Mouse (Mus musculus) mouse embryonic stem cell (cell line): Measurements from ENCODE around the gene Dock1.

Experiments
- in situ Hi-C, 2 experiments: fragments of 300-500 bp; cut with MboI; formaldehyde crosslinking; loops; 1 replicate in 1 of 2; 3 replicates in 1 of 2; pipeline ENCODE4 v1.14.3; 2019 to 2020; ENCODE audit warnings: low sequenced_read_pairs in 2 of 2, low pct_unique_long_range_greater_than_20kb in 1 of 2, mixed read lengths in 1 of 2; ENCODE audit not compliant: unreplicated experiment in 1 of 2

The Dock1 gene

DNA sequence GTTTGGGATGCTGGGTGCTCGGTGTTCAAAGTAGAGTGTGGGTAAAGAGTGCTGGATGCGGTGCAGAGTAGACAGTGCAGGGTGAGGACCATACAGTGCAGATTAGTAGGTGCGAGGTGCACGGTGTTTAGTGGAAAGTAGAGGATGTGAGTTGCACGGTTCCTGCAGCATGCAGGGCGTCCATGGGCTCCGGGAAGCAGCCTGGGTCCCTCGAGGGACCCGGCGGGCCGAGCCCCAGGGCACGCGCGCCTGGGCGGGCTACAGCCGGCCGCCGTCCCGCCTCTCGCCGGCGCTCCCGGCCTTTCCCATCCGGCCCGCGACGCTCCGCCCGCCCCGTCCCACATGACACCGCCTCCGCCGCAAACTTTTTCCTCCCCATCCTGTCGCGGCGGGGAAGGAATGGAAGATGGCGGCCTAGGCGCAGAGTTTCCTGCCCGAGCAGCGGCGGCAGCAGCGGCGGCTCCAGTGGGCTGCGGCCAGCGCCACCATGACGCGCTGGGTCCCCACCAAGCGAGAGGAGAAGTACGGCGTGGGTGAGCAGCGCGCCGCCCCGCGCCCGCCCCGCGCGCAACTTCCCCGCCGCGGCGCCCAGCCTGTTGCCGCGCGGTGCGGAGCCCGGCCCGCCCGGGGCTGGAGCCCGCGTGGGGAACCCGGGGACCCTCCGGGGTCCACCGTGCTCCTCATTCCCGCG lies at the start of gene Dock1:
Gene Dock1, plus strand, starts transcription at position 343 of the 691 bp plus-strand sequence.
- in situ Hi-C loops: no loop called here

GRCm38 (mm10) chr7:134627906-134628305 lies 42.5 kb upstream of the Dock1 start:
- in situ Hi-C loops: no loop called here

DNA sequence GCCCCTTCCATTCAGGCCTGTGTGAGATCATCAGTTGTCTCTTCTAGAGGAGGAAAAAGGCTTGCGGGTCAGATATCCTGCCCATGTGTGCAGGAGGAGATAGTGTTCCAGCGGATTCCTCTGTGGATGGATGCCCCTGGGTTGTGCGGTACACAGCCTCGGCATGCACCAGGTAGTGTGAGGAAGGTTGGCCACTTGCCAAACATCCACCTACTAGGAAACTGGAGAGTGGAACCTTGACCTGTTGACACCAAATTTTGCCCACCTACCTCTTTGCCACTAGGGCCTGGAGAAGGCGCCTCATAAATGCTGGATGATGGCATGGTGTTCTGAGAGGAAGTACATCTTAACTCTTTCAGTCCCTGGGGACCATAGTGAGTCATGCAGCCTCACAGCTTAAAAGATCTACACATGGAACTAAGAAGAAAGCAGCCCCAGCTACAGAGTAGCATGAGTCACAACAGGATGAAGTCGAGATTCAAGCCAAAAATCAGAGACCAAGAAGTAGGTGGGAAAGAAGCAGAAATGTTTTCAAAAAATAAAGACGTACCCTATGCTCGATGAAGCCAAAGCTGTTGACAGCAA lies 20.1 kb upstream of the Dock1 start:
- in situ Hi-C loops: no loop called here

- in situ Hi-C loops: no loop called here
Measured at GRCm38 (mm10) chr7:134651071-134651470, 19.4 kb upstream of the Dock1 start.

- in situ Hi-C loops: no loop called here
Measured at GRCm38 (mm10) chr7:134663241-134663640, 7.2 kb upstream of the Dock1 start.

GRCm38 (mm10) chr7:134665642-134666282 lies 4.7 kb upstream of the Dock1 start:
- in situ Hi-C loops: no loop called here

- in situ Hi-C loops: no loop called here
Measured at GRCm38 (mm10) chr7:134667271-134667702, 3.2 kb upstream of the Dock1 start.

- in situ Hi-C loops: no loop called here
Measured at GRCm38 (mm10) chr7:134669474-134670311, 761 bp upstream of the Dock1 start.

DNA sequence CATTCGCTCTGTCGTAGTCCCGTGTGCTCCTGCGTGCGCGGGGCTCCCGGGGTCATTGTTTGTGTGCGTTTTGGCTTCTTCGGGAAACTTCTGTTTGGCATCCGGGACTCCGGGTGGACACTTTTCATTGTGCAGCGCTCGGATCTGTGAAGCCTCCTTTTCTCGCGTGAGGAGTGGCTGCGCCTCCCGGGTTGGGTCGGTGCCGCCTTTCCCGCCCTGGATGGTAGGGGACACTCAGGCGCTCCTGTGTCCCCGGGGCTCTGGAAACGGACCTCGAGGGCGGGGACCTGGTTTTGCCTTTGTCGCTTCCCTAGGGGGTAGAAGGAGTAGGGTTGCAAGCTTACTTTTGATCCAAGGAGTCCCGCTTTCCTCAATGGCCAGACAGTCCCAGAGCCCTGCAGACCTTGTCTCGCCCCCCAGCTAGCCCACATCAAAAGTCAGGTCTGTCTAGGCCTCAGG lies 578 bp downstream of the Dock1 start:
- in situ Hi-C loops: no loop called here

DNA sequence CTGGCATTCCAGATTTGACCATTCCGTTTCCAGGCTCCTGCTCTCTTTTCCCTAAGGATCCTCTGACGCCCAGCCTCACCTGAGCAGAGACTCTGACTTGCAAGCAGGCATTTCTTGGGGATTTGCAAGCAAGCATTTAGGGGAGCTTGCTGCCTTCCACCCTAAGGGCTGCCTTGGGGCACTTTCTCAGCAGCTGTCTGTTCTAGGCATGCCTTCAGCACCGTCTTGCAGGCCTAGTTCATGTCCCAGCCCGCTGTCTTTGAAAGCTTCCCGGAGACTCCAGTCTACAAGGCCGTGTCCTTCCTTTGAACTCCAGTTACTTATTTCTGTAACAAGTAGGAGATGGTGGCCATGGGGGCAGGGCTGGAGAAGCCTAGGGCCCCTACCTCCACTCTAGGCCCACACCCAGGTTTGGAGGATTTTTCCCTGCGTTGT lies 1.0 kb downstream of the Dock1 start:
- in situ Hi-C loops: no loop called here

- in situ Hi-C loops: no loop called here
Measured at GRCm38 (mm10) chr7:134673135-134673534, 2.7 kb downstream of the Dock1 start.

- in situ Hi-C loops: no loop called here
Measured at GRCm38 (mm10) chr7:134673952-134674351, 3.5 kb downstream of the Dock1 start.

DNA sequence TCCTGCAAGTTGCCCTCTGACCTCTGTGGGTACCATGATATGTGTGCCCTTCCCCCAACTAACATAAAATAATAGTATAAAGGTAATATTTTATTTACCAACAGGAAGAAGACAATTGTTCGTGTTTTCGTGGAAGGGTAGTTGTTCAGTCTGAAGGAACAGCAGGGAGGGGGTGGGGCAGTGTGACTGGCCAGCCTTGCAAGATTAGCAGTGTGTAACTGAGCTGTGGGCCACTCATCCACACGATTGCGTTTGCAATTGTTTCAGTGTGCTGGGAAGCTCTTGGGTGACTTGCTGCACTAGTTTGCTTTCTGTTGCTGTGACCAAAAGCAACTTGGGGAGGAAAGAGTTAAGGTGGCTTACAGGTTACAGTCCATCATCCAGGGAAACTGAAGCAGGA lies 7.4 kb downstream of the Dock1 start:
- in situ Hi-C loops: no loop called here

- in situ Hi-C loops: no loop called here
Measured at GRCm38 (mm10) chr7:134679314-134680158, 9.1 kb downstream of the Dock1 start.

DNA sequence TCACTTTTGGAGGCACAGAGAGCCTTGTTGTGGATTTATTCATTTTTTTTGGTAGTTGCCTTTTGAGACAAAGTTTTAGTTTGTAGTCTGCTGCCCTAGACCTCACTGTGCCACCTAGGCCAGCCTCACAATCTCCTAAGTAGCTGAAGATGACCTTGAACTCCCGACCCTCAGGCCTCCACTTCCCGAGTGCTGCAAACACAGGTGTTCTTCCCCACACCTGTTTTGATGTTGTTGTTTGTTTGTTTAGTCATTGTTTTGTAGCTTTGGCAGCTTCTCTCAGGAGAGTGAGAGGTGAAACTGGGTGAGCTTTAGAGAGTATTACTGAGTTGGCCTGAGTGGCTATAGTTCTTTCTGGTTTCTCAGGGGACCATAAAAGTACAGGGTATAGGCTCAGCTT lies 9.7 kb downstream of the Dock1 start:
- in situ Hi-C loops: no loop called here

DNA sequence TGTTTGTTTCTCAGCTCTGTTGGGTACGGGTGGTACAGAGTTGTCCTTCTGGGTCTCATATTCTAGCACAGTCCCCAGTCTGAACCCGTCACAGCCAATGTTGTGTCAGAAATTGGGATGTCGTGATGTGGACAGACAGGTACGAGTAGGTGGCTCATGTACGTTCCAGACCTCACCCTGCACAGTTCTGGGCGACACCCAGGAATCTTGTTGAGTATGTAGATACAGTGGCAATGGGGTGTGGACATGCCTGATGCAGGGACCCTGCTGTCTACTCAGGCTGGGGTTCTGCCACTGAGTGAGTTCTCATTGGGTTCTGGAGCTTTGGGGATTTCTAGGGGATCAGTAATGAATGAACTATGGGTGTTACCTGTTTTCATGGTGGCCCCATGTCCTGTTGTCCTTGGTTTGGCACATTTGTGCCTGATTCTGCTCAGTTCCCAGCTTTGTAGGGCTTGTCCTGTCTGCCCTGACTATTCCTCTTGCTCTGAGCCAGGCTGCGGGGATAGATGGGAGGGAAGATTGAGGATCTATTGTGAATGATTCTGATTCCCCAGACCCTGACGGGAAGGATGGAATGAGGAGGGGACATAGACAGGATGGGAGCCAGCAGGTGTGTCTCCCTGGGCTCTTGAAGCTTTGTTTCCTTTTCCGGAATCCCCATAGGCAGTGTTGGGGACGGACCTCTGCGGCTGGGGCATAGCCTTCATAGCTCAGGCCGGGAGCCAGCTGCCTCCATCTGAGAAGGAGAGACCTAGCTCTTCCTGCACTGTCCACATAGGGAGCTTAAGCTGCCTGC lies 11.5 kb downstream of the Dock1 start:
- in situ Hi-C loops: no loop called here

DNA sequence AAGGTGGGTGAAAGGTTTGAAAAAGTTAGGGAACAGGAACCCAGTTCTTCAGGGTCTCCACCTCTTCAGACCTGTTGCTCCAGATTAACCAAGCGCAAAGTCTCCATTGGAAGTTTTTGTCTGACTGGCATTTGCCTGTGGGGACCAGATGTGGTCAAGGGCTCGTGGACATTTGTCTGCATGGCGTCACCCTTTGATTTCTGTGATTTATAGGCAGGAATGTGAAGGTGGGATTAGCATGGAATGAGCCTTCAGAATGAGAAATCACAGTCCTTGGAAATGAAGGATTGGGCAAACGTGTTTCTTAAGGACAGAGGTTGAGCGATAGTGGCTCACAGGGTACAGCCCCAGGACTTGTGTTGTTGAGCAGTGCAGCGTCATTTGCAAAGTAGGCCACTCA lies 17.9 kb downstream of the Dock1 start:
- in situ Hi-C loops: no loop called here
